Mouse (Mus musculus) c-Kit-positive CD71-negative TER-119-negative erythroid progenitor cells, embryonic 14.5 days (primary cell): Measurements from ENCODE around the gene Iqsec3.

Source experiments
- DNase-seq: peaks from one replicate; pipeline ENCODE4 v3.0.0-alpha.2; 2013; ENCODE audit warnings: low read depth

The Iqsec3 gene

DNA sequence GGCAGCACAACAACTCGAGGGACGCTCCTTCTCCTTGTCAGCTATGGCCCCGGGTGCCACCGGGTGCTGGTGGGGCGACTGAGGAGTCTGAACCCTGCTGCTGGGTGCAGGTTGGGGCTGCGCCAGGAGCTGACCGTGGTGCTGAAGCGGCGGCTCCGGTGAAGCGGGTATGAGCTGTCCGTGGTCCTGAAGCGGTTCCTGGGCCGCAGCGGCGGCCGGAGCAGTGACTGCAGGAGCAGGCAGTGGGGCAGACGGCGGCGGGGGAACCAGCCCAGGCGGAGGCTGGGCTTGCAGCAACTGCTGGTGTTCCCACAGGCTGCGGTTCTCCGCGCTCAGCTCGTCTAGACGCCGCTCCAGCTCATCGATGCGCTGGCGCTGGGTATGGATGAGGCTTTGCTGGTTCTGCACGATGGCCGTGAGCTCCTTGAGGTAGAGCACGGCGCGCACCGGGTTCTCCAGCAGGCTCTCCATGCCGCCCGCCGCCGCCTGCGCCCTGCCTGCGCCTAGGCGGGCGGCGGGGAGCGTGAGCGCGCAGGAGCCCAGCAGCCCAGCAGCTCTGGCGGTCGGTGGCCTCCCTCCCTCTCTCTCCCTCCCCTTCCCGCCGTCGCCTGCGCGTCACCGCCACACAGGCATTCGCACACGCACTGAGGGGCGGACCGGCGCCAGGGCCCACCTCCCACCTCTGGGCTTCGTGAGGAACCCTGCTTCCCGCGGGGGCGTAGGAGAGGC, at the start of gene Iqsec3:
Gene Iqsec3, minus strand, starts transcription at position 586 of the 729 bp plus-strand sequence.
- DNase-seq: peak; percentile 74

DNA sequence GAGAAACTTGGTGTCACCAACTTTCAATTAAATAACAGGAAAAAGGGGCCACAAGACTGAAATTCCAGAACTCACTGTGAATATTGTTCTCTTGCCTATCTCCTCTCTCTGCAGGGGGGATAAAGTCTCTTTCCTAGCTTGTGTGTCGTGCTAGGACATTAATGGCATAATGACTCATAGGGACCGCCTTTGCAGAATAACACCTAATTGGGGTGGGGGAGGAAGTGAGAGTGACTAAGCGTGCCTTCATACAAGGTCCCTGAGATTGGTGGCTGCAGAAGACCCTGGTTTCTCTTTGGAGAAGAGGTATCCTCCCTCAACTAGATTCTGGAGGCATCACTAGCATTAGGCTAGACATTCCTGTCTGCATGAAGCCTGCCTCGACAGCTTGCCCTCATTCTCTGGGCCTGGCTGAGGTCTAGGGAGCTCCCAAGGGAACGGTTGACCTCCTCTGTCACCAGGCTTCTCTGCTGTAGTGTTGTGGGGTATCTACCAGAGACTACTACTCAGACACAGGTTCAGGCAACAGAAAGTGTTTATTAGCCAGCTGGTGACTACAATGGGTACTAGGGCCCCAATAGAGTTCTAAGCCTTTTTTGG, 48.7 kb upstream of the Iqsec3 start:
- DNase-seq: no peak

DNA sequence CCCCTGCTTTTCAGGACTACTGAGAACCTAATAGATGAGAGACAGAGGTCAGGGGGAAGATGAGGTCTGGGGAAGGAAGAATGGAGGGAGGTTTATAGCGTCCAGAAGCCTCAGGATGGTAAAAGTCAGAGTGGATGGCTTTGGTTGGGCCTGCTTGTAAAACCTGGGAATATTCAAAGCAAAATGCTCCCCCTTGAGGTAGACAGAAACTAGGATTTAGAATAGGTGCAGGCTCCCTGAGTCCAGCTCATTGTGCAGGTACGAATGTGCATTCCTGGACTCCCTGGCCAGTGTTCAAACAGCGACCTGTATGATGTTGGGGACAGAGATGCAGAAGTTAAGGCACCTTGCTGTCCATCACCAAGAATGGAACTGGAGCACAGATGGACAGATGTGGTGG, 47.6 kb upstream of the Iqsec3 start:
- DNase-seq: no peak

DNA sequence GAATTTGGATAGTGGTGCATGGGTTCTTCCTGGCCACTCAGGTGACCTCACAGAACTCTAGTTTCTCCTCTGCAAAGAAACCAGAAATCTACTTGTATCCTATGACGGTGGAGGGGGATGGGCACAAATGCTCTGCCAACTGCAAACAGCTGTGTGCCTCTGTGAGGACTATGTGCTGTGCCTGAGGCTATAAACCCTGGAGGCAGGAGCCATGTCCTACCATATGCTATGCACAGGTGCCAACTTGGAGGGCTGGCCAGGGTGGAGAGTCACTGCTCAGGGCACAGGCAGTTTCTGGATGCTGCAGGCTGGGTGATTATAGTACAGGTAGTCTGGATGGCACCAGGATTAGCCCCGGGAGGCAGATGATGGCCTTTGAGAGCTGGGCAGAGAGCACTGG, 46.4 kb upstream of the Iqsec3 start:
- DNase-seq: no peak

DNA sequence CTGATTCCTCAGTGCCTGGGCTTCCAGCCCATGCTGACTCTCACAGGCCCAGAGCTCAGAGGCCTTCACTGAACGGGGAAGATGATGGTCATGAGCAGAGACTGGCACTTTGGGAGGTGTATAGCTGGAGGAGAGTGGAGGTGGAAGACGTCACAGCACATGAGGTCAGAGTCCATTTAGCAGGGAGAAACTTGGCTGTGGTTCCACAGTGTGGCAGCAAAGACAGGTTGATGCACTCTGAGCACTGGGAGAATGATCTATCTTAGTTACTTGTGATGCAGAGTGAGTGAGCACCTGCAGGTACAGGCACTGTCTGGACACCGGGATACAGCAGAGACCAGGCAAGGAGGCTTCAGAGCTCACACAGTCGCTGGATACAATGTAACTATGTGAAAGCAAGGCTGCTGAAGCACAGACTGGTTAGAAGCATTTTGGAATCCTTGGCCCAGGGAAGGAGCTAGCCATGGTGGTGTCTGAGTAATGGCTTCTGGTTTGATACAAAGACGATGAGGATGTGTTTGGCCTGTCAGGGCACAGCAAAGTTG, 45.9 kb upstream of the Iqsec3 start:
- DNase-seq: no peak

DNA sequence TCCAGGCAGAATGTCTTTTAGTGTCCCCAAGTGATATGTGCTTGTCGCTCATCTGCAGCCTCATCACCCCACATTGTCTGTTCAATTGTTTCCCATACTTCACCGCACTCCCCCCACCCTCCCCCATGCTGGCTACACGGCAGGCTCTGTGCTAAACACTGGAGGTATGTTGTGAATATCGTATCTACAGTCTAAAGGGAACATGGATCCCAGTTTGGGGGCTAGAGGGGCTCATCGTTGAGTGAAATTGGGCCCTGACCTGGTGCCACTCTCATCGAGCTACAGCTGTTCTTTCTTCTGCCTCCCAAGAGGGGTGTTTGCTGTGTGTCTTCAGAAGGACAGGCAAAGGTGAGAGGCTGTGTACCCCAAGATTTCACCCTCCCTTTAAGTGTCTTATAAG, 44.2 kb upstream of the Iqsec3 start:
- DNase-seq: no peak

DNA sequence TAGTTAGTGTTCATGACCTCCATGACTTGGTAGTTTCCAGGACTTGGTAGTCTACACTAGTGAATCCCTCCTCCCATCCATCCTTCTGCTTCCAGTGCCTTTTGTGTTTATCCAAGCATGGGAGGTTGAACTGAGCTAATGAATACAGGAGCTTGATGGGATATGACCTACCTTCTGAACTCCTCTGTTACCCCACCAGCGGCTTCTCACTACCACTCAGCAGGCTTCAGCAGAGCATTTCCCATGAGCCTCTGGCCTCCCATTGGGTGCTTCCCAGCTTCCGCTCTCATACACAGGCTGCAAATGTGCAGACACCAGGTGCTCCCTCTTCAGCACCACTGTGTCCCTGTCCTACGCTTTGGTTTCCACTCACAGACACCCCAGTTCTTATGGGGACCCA, 36.9 kb upstream of the Iqsec3 start:
- DNase-seq: no peak

DNA sequence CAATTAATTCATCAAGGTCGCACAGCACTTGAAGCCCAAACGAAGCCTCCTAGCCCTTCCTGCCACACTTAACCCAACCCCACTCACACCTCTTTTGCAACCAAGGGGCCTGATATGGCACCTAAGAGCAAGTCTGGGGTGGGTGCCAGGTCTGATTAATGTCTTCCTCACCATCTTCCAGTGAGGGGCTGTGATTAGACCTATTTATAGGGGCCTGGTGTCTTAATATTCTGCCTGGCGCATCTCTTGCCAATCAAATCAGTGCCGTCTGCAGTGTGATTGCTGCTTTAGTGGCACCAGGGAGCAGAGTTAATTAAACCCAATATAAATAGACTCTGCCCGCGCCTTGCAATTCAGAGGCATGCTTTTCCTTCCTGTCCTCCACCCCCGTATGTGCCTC, 36.4 kb upstream of the Iqsec3 start:
- no peak for DNase-seq

DNA sequence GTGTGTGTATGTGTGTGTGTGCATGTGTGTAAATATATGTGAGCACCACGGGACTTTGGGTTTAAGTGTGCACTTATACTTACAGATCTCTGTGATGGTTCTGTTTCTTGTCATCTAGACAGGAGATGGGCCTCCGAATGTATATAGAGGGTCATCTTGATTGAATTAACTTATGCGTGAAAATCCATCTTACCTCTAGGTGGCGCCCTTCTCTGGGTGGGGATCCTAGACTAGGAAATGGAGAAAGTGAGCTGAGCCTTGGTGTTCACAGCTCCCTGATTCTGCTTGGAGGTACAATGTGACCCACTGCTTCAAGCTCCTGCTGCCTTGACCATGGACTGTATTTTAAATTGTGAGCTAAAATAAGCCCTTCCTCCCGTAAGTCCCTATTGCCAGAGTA, 34.8 kb upstream of the Iqsec3 start:
- peak; percentile 9 for DNase-seq

DNA sequence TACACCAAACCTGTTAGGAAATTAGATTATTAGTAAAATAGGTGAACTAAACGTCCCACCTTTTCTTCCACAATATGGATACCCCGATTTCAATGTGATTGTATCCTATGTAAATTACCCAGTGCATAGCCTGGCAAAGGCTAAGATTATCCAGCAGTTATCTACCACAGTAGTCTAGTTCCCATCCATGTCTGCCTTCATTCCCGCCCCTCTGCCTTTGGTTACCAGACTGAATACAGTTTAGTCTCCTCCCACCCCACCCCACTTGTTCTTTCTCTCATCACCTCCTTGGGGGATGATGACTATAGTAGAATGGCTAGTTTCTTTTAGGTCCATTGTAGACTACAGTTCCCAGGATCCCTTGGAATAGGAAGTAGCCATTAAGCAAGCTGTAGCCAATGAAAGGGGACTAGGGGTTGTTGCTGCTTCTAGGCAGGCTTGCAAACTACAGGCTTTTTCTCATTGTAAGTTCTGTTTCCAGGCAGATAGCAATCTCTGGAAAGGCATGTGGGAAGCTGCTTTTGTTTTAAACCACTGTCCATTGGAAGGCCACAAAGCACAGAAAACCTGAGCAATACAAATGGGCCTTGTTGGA, 27.7 kb upstream of the Iqsec3 start:
- DNase-seq: no peak

DNA sequence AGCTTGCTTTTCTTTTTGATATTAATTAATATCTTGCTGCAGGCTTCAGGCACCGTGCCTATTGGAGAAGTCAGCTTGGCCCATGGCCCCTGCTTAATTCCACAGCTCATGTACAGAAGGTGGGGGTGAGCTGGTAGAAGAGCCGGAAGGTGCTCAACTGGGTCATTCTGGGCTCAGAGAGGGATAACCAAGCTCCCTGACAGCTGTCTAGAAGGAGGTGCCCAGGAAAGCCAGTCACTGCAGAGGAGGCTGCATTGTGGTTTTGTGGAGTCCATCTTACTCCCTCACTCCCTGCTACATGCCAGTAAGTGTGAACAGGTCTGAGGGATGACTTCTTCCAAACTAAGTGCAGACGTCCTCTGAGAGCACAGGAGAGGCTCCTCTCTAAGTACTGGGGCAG, 26.4 kb upstream of the Iqsec3 start:
- no peak for DNase-seq

DNA sequence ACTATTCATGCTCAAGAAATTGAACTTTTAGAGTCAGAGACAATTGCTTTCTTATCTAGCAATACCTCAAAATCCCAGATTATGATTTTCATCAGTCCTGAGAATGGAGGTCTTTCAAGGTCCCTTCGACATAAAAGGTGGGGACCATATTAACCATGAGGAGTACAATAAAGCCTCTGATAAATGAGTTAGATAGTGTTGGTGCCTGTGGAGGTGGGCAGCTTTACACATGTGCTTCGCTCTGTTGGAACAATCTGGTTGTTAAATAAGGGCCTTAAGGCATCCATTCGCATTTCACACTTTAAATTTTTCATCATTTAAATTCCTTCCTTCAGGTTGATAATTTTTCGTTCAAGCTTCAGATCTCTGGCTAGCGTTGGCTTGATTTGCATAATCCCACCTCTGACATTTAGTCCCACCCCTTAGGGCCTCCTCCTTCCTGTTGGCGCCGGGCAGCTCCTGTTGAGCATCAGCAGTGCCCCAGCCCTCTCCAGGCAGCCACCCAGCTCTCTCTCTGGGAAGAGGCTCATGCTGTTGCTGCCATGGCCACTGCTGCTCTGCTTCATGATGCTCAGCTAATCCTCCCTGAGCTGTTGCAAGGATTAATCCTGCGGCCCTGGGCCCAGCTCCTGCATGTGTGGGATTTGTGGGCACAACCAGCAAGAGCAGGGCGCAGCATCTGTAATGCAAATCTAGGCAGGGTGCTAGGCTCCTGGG, 25.5 kb upstream of the Iqsec3 start:
- no peak for DNase-seq

DNA sequence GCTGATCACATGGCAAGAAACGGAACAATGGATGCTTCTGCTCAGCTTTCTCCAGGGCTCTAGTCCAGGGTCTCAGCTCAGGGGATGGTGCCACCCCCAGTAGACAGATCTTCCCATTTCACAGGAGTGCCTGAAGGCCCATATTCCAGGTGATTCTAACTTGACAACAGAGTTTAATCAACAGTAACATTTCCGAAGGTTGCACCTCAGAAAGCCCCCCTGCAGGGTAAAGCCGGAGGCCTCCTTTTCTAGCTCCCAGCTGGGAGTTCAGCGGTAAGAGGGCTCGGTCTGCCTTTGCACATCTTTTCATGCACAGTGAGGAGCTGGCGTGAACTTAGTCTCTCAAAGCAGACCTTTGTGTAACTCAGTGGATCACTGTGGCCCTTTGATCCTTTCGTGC, 22.1 kb upstream of the Iqsec3 start:
- DNase-seq: no peak

DNA sequence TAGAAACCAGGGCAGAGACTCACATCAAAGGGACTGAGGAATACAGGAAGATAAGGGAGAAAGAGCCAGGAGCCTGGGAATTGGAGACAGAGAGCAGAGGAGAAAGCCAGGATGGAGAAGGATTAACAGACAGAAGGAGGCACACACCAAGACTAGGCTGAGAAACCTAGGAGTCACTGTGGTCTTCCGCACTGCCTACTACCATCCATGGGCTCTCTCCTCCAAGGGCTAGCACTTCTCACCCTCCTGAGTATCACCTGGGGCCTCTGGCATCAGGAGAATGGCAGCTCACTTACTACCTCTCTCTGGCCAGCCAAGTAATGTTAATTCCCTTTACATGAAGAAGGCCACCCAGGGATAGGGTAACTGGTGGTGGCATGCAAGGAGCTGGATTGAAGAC, 21.5 kb upstream of the Iqsec3 start:
- DNase-seq: no peak

DNA sequence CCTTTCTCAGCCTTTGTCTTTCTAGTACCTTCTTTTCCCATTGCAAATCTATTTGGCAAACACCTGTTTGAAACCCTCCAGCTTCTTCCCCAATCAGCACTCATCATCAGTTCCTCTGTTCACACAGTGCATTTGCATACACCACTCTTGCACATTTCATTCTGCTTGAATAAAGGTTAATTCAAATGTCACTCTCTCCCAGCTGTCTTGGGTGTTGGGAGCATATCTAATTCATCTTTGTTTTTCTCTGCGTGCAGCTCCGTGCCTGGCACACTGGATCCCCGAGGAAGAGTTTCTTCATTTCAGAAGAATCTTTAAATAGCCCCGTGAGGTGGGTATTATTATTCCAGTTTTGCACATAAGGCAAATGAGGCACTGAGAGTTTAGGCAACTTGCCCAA, 20.8 kb upstream of the Iqsec3 start:
- DNase-seq: no peak

DNA sequence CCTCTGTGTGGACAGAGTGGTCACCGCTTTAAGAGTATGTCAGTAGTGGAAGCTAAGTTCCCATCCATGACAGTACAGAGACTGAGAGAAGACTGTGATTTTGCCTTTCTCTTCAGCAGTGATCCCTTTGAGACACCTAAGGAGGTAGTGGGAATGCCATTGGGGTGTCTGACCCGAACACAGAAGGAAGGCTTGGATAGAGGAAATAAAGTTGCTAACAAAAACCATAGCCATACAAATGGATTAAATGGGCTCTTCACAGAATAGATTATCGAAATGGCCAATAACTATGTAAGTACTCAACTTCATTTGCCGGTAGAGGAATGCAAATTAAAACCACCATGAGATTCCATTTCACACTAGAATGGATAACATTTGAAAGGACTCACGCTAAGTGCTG, 17.9 kb upstream of the Iqsec3 start:
- DNase-seq: no peak

DNA sequence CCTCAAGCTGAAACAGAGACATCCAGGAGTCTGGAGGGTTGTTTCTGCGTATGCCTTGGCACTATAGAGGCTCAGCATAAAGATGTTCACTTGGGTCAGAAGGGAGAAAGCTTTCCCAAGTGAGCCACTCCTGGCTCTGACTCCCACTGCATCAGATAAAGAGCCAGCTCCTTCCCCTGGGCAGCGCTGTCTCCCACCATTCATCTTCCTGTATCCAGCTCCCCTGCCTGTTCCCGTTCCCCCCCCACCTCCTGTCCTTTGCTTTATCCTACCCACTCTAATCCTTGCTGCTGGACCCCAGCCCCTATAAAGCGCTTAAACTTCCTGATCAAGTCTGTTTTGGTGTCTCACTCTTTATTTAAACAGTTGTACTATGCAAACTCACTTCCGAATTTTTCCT, 1.2 kb downstream of the Iqsec3 start:
- no peak for DNase-seq

DNA sequence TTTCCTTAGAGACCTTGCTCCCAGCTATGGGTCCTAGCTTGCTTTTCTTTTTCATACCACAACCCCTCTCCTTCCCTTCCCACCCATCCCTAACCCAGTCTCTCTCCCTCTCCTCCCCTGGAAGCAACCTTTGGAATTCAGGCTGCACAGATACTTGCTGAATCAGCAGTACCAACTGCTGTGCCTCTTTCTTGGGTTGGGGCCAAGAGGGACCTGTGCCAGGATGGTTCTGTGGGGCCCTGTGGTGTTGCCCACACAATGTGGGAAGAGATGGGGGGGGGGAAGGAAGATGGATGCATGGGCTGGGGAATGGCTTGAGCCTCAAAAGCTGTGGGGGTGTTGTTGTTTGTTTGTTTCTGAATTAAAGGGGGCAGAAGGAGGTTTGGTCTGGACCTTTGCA, 5.2 kb downstream of the Iqsec3 start:
- no peak for DNase-seq

DNA sequence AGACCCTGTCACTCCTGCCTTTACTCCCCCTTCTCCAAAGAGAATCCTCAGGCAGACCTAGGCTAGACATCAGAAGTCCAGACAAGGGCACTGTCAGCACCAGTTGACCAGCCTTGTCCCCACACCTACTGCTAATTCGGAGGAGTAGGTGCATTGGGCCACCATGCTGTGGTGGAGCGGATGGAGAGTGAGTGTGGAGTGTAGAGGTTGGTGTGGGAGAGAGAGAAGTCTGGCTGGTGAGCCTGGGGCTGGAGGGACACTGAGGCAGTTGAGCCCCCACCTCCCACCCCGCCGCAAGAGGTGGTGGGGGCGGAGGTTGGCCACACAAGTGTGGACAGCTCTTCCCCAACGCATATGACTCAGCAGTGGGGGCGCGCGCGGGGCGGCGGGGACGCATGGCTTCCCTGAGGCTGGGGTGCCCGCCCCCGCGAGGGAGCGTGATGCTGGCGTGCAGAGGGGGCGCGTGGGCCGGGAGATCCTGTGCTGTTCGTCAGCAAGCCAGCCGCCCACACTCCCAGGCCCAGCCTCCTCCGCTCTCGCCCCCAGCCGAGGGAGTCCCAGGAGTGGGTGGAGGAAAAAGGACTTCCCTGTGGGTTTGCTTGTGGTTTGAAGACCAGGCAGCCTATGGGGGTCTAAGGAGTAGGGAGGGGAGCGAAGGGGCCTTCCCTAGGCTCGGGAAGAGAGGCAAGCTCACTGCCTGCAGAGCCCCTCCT, 10.7 kb downstream of the Iqsec3 start:
- peak; percentile 13 for DNase-seq

DNA sequence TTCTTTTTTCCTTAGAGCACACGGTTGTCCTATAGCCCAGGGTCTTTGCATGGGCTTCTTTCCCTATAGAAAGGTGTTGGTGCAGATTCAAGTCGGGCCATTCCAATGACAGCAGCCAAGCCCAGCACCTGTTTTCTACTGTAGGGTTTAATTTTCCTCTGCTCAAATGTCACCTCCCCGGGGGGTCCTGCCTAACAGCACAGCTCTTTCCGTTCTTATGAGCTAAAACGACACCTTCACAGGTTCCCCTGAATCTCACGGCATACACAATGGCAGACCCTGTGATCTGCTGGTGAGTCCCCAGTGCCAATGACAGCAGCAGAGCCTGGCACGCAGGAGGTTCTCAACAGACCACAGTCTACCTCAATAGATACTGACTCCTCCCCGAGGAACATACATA, 16.1 kb downstream of the Iqsec3 start:
- DNase-seq: no peak

DNA sequence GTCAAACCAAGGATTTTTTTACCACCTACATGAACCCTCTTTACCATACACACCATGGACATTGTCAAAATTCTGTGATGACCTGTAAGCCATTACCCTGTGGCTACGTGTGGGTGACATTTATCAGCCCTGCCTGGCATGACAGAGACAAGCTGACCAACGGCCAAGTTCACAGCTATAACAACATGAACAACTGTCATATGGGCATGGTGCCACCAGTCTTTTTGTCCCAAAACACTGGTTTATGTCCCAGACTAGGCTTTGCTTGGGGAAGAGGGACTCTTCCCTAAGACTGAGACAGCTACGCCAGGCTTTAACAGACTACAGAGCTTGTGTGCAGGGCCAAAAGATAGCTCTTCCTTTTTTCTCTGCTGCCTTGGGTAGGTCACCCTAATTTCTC, 16.8 kb downstream of the Iqsec3 start:
- DNase-seq: no peak
